Mouse (Mus musculus) midbrain, postnatal 0 days (tissue): ENCODE data around the gene Zfp523. TPM values are rescaled to one million over a fixed set of nuclear protein-coding genes. Genes with fewer than 3 reads are reported as not detected.

Experiments used
- ATAC-seq: fragments of 200-750 bp; cut with Nextera tagmentation; 2 replicates; pipeline ENCODE4 v1.8.0; 2017; ENCODE audit warnings: moderate number of reproducible peaks, mild to moderate bottlenecking, moderate TSS enrichment, moderate library complexity; ENCODE audit not compliant: low FRiP score
- DNase-seq: peaks from one replicate; pipeline ENCODE4 v3.0.0-alpha.2; 2015; ENCODE audit warnings: low spot score
- H3K27ac ChIP-seq: fragments of 300-500 bp; sonication (generic); 2 replicates; pipeline ENCODE4 v1.5.1; 2014; ENCODE audit warnings: low read depth, mild to moderate bottlenecking, low read length, mixed read lengths
- H3K27me3 ChIP-seq: fragments of 300-500 bp; sonication (generic); 2 replicates; pipeline ENCODE4 v1.6.1; 2014; ENCODE audit warnings: low read length, control low read depth, mixed read lengths; ENCODE audit not compliant: insufficient read depth
- H3K36me3 ChIP-seq: fragments of 300-500 bp; sonication (generic); 2 replicates; pipeline ENCODE4 v1.6.1; 2014; ENCODE audit warnings: low read length, control low read depth, mixed read lengths; ENCODE audit not compliant: insufficient read depth
- H3K4me1 ChIP-seq: fragments of 300-500 bp; sonication (generic); 2 replicates; pipeline ENCODE4 v1.6.1; 2014; ENCODE audit warnings: mild to moderate bottlenecking, control low read depth, antibody characterized with exemption, low read length, mixed read lengths; ENCODE audit not compliant: insufficient read depth
- H3K4me2 ChIP-seq: fragments of 300-500 bp; sonication (generic); 2 replicates; pipeline ENCODE4 v1.6.1; 2014; ENCODE audit warnings: low read depth, mild to moderate bottlenecking, low read length, mixed read lengths; ENCODE audit not compliant: poor library complexity, severe bottlenecking
- H3K4me3 ChIP-seq: fragments of 300-500 bp; sonication (generic); 2 replicates; pipeline ENCODE4 v1.5.1; 2014; ENCODE audit warnings: low read depth, mild to moderate bottlenecking, low read length, moderate library complexity
- H3K9ac ChIP-seq: fragments of 300-500 bp; sonication (generic); replicated peaks from 2 replicates; pipeline ENCODE4 v1.6.1; 2014; ENCODE audit warnings: mild to moderate bottlenecking, low read length, moderate library complexity, mixed read lengths; ENCODE audit not compliant: poor library complexity, severe bottlenecking
- H3K9me3 ChIP-seq: fragments of 300-500 bp; sonication (generic); 2 replicates; pipeline ENCODE4 v1.6.1; 2016; ENCODE audit warnings: low read length, control low read depth
- CTCF ChIP-seq: IDR thresholded peaks from 2 replicates; pipeline ENCODE4 v1.5.1; 2016; ENCODE audit warnings: antibody characterized with exemption, mild to moderate bottlenecking
- WGBS: fragments of 180-500 bp; shearing (Covaris S2); extraction: QIAGEN DNeasy Blood & Tissue Kit; methylation state at CpG from one replicate; pipeline ENCODE4 v1.1.7; 2014; 5-methylcytosine and 5-hydroxymethylcytosine counted together
- polyA plus RNA-seq: library from polyadenylated mRNA; unstranded; fragments of >200 nt; fragmentation: Nextera tagmentation; extraction: Ambion mirVana; gene quantifications from 2 replicates; pipeline ENCODE4 v1.2.1, GENCODE M21; 2015
- total RNA-seq: library from RNA; depleted of rRNA; stranded (reverse); fragments of >200 nt; gene quantifications from 2 replicates; pipeline ENCODE4 v1.2.3, GENCODE M21; 2014

Gene Zfp523
- total and polyA plus RNA-seq, 2 experiments from 2014 or later = 40.0 to 81.7 TPM

DNA sequence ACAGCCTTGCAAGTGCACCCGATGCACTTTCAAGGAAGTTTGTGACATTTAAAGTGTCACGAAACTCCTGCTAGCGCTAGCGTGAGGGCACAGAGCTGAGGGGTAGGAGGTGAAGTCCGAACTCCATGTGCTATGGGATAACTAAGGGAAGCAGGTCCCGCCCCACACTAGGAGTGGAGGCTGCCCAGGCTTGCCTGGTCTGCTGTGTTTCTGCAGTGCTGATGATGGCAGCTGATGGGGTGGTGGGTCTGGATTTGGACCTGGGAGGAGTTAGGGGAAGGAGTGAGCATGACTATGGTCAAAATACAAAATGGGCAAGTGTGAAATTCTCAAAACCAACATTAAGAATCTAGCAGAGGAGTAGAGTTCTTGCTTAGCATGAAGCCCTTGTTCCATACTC lies 53.6 kb downstream of the Zfp523 start:
- TF ChIP-seq CTCF = no peak
- 85% methylated on average over 6 of the region's 6 CpGs for WGBS

DNA sequence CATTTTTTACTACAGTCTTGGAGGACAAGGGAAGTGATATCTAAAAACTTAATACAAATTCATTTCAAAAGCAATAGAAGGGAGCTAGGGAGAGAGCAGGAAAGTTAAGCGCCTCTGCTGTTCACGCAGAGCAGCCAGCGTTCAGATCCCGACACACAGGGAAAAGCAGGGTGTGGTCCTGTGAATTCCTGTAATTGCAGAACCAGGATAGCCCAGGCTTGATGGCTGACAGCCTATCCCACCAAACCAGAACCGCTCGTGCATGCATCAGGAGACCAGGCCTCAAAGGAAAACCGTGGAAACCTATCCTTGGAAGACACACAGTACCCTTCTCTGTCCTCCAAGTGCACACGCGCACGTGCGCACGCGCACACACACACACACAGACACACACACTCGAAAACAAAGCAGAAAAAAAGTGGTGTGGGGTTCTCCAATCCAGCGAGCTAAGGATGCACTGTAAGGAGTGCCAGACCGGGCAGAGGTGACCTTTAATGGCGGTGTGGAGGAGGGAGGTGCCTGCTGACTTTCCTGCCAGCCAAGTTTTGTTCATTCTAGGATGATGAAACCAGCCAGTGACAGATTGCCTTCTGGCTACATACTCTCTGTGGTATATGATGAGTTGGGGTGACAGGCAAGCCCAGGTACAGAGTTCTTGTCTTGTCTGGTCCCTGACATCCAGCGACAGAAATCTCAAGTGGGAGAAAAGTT lies 54.3 kb downstream of the Zfp523 start:
- Histone ChIP-seq H3K4me1 (no peaks in the 10 kb centered on the region; the same call in 1 of the 2 replicates), H3K27me3 (no peaks in the 10 kb centered on the region), H3K4me2 (no peak overlapping the region), H3K9me3 (no peaks in the 10 kb centered on the region), H3K4me3 (no peak overlapping the region), H3K9ac (no peak overlapping the region), H3K27ac (no peak overlapping the region), H3K36me3 (no peaks in the 10 kb centered on the region)
- DNase-seq (no peak), ATAC-seq (no peak)
- WGBS = 85% methylated on average over 18 of the region's 18 CpGs
- TF ChIP-seq CTCF = no peak

More for the DNA sequence above, 53.6 kb downstream of the Zfp523 start:
- ATAC-seq (no peak), DNase-seq (no peak)
- H3K4me2 ChIP-seq = no peak overlapping the region
- no peak overlapping the region for H3K27ac ChIP-seq
- no peaks in the 10 kb centered on the region for H3K4me1 ChIP-seq
- no peaks in the 10 kb centered on the region for H3K27me3 ChIP-seq
- H3K9ac ChIP-seq = no peak overlapping the region
- H3K36me3 ChIP-seq = no peaks in the 10 kb centered on the region
- no peaks in the 10 kb centered on the region for H3K9me3 ChIP-seq
- H3K4me3 ChIP-seq = no peak overlapping the region

DNA sequence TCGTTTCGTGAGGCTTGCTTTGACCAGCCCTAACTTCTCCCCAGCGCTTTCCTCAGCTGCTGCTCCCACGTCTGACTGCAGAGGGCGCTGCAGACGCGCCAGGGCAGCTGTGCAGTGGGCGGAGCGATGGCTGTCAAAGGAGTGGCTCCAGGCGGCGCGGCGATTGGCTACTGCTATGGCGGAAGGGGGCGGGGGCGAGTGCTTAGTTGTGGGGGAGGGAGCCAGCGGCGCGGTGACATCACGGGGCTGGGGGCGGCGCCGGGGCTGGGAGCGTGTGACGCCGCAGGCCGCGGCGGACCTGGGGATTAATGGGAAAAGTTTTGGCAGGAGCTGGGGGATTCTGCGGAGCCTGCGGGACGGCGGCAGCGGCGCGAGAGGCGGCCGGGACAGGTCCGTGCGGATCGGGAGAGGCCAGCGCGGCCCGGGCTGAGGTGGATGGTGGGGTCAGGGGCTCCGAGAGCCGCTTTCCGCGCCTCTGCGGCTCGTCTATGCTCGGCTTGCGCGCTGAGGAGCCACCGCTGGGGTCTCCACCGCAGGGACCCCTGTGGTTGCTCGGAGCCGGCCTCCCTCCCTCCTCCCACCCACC lies 55.6 kb downstream of the Zfp523 start, which contains the start of gene Ppard:
Gene Ppard, plus strand, starts transcription at position 226 of the 586 bp plus-strand sequence.
- peak; percentile 93 for ATAC-seq
- peak; percentile 99 for TF ChIP-seq CTCF
- peak; percentile 98 for DNase-seq
- H3K36me3 ChIP-seq = no peaks in the 10 kb centered on the region
- peak within 1 kb of the TSS; percentile 77 for H3K9ac ChIP-seq
- WGBS = under 1% methylated on average over 35 of the region's 57 CpGs
- peaks cover 5% of the 10 kb centered on the region; the same call in 1 of the 2 replicates for H3K4me1 ChIP-seq
- peak within 1 kb of the TSS; percentile 95 for H3K4me2 ChIP-seq
- H3K27ac ChIP-seq = peak within 1 kb of the TSS; percentile 51; the same call in 1 of the 2 replicates
- no peaks in the 10 kb centered on the region for H3K27me3 ChIP-seq
- peak within 1 kb of the TSS; percentile 66 for H3K4me3 ChIP-seq
- no peaks in the 10 kb centered on the region for H3K9me3 ChIP-seq

DNA sequence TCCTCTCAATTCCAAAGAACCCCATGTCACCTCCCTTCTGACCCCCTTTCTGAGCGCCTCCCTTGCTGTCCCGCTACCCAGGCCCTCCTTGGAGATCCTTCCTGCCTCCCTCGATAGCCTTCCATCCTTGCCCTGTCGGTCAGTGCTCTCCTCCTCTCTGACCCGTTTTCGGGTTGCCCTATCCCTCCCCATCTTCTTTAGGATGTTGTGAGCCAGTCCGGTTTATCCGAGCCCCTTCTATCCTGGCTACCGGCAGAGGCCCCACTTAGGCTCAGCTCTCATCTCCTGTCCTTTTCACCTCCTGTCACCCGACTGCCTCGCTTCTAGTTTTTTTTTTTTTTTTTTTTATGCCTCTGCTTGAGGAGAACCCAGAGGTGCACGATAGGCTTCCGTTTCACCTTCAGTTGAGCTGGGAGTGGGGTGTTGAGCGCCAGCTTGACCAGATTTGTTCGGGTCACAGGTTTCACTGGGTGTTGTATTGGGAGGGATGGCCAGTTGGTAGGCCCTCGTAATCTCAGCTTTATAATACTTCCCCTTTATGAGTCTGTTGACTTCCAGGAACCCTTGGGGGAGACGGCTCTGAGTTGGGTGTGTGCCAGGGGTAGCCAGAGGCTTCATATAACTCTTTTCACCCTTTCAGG lies 56.3 kb downstream of the Zfp523 start:
- no peaks in the 10 kb centered on the region for H3K27me3 ChIP-seq
- peak overlapping the region; percentile 66 for H3K4me3 ChIP-seq
- TF ChIP-seq CTCF = no peak
- no peaks in the 10 kb centered on the region for H3K36me3 ChIP-seq
- peak overlapping the region; percentile 77 for H3K9ac ChIP-seq
- peak overlapping the region; percentile 95 for H3K4me2 ChIP-seq
- DNase-seq (no peak), ATAC-seq (0 out of 2 replicates have a peak, but pooled peaks have one; percentile 8)
- peak overlapping the region; percentile 51; the same call in 1 of the 2 replicates for H3K27ac ChIP-seq
- no peaks in the 10 kb centered on the region for H3K9me3 ChIP-seq
- H3K4me1 ChIP-seq = peaks cover 5% of the 10 kb centered on the region; the same call in 1 of the 2 replicates
- 5% methylated on average over 16 of the region's 17 CpGs for WGBS

DNA sequence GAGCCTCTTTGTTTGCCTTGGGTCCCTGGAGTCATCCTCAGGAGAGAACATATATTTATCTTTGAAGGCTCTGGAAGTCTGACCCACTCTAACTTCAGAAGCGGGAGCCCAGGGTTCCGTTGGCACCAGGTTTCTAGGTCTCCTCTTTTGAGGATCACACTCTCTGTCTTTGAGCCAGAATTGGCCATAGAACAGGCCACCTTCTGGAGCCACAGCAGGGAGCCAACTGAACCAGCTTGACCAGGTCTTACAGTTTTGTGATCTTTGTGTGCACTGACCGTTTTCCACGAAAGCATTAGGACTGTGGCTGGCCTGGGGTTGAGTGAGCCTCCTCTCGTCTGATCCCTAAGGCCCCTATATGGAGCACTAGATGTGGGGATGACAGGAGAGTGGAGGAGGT lies 57.7 kb downstream of the Zfp523 start:
- no peak for DNase-seq
- H3K36me3 ChIP-seq = no peaks in the 10 kb centered on the region
- WGBS = 81% methylated on average over 5 of the region's 5 CpGs
- no peak overlapping the region for H3K4me3 ChIP-seq
- no peak for TF ChIP-seq CTCF
- H3K4me2 ChIP-seq = no peak overlapping the region; the same call in 1 of the 2 replicates
- H3K27ac ChIP-seq = no peak overlapping the region
- no peak overlapping the region for H3K9ac ChIP-seq
- H3K4me1 ChIP-seq = peaks cover 5% of the 10 kb centered on the region; the same call in 1 of the 2 replicates
- no peaks in the 10 kb centered on the region for H3K9me3 ChIP-seq
- H3K27me3 ChIP-seq = no peaks in the 10 kb centered on the region
- no peak for ATAC-seq
